Mouse (Mus musculus): ENCODE measurements around the gene Fam208a.

Fam208a gene

DNA sequence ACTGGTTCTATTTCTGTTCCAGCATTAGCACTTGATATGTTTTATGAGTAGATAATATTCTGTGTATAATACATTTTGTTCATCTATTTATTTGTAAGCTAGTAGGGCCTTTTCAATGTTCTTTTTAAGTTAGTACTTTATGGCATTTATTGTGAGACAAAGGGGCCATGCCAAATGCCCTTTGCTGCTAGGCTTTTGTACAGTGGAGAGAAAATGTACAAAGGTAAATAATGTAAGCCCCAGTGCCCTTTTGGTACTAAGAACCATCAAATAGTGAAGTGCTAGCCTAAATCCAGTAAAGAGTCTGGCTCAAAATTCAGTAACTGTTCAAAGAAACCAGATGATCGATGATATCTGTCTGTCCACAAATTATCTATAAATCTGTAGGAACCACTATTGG lies 6.3 kb upstream of the Fam208a start:
- DNase-seq, result no peak

GRCm38 (mm10) chr14:27428973-27429711 lies 508 bp downstream of the Fam208a start:
- peak; percentile 69 to 78 for DNase-seq

- no peak for DNase-seq
Measured at GRCm38 (mm10) chr14:27430280-27430679, 1.6 kb downstream of the Fam208a start.

DNA sequence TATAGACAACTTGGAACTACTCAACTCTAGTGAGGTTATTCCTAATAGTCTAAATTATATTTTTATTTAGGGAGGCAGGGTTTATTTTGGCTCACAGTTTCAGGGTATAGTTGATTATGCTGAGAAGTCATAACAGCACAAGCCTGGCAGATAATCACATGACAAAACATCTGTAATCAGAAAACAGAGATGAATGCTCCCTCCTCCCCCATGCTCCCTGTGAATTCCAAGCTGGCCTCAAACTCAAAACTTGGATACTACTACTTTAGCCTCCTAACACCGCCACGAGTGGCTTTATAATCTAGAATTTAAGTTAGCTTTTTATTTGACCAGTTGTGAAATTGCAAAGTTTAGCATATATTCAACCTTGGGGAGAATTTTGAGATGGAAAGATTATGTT lies 3.4 kb downstream of the Fam208a start:
- no peak for DNase-seq

DNA sequence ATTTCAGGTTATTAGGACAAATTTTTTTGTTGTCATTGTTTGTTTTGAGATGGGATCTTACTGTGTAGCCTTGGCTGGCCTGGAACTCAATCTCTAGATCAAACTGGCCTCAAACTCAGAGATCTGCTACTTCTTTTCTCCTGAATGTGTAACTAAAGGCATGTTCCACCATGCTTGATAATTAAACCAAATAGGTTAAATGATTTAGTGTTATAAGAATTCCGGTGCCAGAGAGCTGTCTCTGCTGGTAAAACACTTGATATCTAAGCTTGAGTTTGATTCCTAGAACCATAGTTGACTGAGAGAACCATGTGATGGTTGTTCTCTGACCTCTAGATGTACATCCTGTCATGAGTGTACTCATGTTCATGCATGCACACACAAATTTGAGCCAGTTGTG lies 7.5 kb downstream of the Fam208a start:
- DNase-seq, result no peak

- no peak for DNase-seq
Measured at GRCm38 (mm10) chr14:27436826-27437225, 8.2 kb downstream of the Fam208a start.

- no peak for DNase-seq
Measured at GRCm38 (mm10) chr14:27440921-27441320, 12.3 kb downstream of the Fam208a start.

DNA sequence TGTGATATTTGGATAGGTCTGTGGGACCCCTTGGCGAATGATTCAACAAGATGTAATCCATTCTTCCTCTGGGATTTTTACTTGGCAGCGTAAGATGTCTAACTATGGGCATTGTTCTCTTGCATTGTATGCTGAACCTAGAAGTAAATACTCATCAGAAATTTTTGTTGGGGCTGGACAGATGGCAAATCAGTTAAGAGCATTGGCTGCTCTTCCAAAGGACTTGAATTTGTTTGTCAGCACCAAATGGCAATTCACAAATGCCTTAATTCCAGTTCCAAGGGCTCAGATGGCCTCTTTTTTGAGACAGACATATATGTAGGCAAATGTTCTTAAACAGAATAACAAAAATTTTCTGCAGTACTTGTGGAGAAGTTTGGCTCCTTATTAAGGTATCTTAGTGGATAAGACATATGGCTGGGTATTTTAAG lies 16.2 kb downstream of the Fam208a start:
- no peak for DNase-seq

GRCm38 (mm10) chr14:27446963-27447362 lies 18.3 kb downstream of the Fam208a start:
- DNase-seq, result no peak

DNA sequence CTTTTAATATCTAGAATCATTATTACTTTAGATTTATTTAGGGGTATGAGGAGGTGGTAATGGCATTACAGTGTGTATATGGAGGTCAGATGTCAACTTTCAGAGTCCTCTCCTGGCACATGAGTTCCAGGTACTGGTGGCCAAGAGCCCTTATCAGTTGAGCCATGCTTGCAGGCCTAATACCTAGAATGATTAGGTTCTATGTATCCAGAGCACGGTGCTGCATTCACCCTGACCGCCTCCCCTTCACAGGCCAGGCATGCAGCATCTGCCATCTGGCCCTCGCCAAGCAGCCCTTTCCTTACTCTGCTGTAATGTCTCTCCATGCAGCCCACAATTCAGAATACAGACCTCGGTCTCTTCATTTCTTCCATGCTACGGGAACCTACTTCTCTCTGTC lies 62.8 kb downstream of the Fam208a start:
- DNase-seq, result no peak

- DNase-seq, result no peak
Measured at GRCm38 (mm10) chr14:27493516-27493915, 64.9 kb downstream of the Fam208a start.

DNA sequence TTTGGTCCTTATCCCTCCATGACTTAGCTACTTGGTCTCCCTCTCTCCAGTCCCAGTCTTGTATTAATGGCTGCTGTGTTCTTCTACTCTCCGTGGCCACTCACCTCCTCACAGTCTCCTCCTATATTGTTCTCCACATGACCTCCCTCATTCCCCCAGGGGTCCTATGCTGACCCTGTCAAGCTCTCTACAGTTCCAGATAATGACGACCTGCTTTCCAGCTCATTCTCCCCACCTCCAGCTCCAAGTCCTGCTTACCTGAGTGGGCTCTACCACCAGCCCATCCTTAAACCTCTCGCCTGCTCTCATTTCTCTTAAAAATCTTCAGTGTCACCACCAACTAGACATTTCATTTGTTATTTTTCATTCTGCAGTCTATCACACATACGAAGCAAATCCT lies 72.5 kb downstream of the Fam208a start:
- DNase-seq, result no peak

GRCm38 (mm10) chr14:27507894-27508643 lies 79.4 kb downstream of the Fam208a start, which contains the start of gene Ccdc66:
Gene Ccdc66 (minus strand): TSS chr14:27508460.
- peak; percentile 94 to 95 for DNase-seq

GRCm38 (mm10) chr14:27508644-27509301 lies 80.1 kb downstream of the Fam208a start:
- no peak for DNase-seq

- no peak for DNase-seq
Measured at GRCm38 (mm10) chr14:27524541-27524940, 95.9 kb downstream of the Fam208a start.

All from thymus, adult 18-20 months (tissue).